Mouse (Mus musculus) spleen, adult 2 months (tissue): ENCODE measurements around the gene Pdia5.

ENCODE experiments used
- CTCF ChIP-seq: fragments of 200-500 bp; IDR thresholded peaks from 2 replicates; pipeline ENCODE4 v1.5.1; 2011; ENCODE audit warnings: mild to moderate bottlenecking, inconsistent platforms; ENCODE audit not compliant: insufficient read depth, insufficient read length, insufficient replicate concordance; ENCODE audit errors: extremely low read depth
- POLR2A ChIP-seq: fragments of 200-500 bp; IDR thresholded peaks from 2 replicates; pipeline ENCODE4 v1.6.1; 2011; ENCODE audit warnings: low read depth, low read length, inconsistent platforms

GRCm38 (mm10) chr16:35524200-35524599 lies 33.5 kb upstream of the Pdia5 start:
- TF ChIP-seq POLR2A (no peak), CTCF (no peak)
